Mouse (Mus musculus) adrenal gland, postnatal 14 days (tissue): ENCODE measurements around the gene Gm14440. TPM values are rescaled to one million over a fixed set of nuclear protein-coding genes. Genes with fewer than 3 reads are reported as not detected.
"Not testable (repeated sequence)": the region's sequence is repeated elsewhere in the genome, so short reads cannot be mapped to it uniquely, and the experiment has no call there.

Experiments
- DNase-seq: peaks from one replicate; pipeline ENCODE4 v3.0.0; 2021; ENCODE audit warnings: mixed read lengths
- long read RNA-seq, 2 experiments: library from polyadenylated mRNA; stranded (forward); transcript quantifications; one replicate each; pipeline ENCODE4 v2.0.0; 2021
- total RNA-seq: library from RNA; stranded (reverse); gene quantifications from 2 replicates; pipeline ENCODE4 v1.2.3, GENCODE M21; 2021

Gm14440 gene
- total RNA-seq, result 3.6 and 6.9 TPM in 2 replicates
- long read RNA-seq, experiment 1, transcript Gm14440-202 (3 exons, 3,382 nt), result major isoform, 7 of 7 reads
- long read RNA-seq, experiment 1, partial matches to known transcripts, result 0 of 7 reads
- long read RNA-seq, experiment 1, other reads (novel, unspliced or antisense), result 0 of 7 reads
- long read RNA-seq, experiment 2, partial matches to known transcripts, result 0 of 5 reads
- long read RNA-seq, experiment 2, other reads (novel, unspliced or antisense), result 2 of 5 reads

- not testable (repeated sequence) for DNase-seq
These were observed at the start of gene Gm14440 for GRCm38 (mm10) chr2:175274825-175275224. TSS of gene Gm14440 (plus strand) at chr2:175275125.

Other genes starting within 250 kb of the Gm14440 start
- gene Gm14393, start 207.3 kb upstream of the Gm14440 start, total RNA-seq, result 0.74 and 2.8 TPM in 2 replicates
- gene Gm14399, start 133.1 kb upstream of the Gm14440 start, total RNA-seq, result 16.1 and 16.8 TPM in 2 replicates
- 0.96 and 1.4 TPM in 2 replicates for gene Gm14443, start 99.3 kb upstream of the Gm14440 start, total RNA-seq
- 67.7 and 68.0 TPM in 2 replicates for gene Gm14391, start 68.2 kb upstream of the Gm14440 start, total RNA-seq
- 39.5 and 43.5 TPM in 2 replicates for gene Gm4631, start 63.1 kb downstream of the Gm14440 start, total RNA-seq
- 7.0 and 7.3 TPM in 2 replicates for gene Zfp968, start 97.3 kb downstream of the Gm14440 start, total RNA-seq
- gene Gm4724, start 160.7 kb downstream of the Gm14440 start, total RNA-seq, result 5.1 and 6.3 TPM in 2 replicates
- gene Zfp965, start 194.9 kb downstream of the Gm14440 start, total RNA-seq, result 2.4 and 4.3 TPM in 2 replicates